Mouse (Mus musculus) liver, adult 2 months (tissue): ENCODE results near the gene Zeb2.

Experiments
- CTCF ChIP-seq: fragments of 200-500 bp; IDR thresholded peaks from 2 replicates; pipeline ENCODE4 v1.5.1; 2011; ENCODE audit warnings: low read depth, low read length, control low read depth
- POLR2A ChIP-seq: fragments of 200-500 bp; IDR thresholded peaks from 2 replicates; pipeline ENCODE4 v1.6.1; 2011; ENCODE audit warnings: low read length, control low read depth; ENCODE audit not compliant: insufficient read depth; ENCODE audit errors: extremely low read depth

- no peak for TF ChIP-seq CTCF
- TF ChIP-seq POLR2A, result no peak
Observed at GRCm38 (mm10) chr2:45107555-45107954, 9.6 kb downstream of the Zeb2 start.
